Mouse (Mus musculus) CD4-positive helper T cell, adult 2 months (primary cell): ENCODE measurements around the gene Gm2a.
"Not testable (repeated sequence)": the region's sequence is repeated elsewhere in the genome, so short reads cannot be mapped to it uniquely, and the experiment has no call there.

Experiments used
- DNase-seq: peaks from one replicate; pipeline ENCODE4 v3.0.0-alpha.2; 2012; ENCODE audit warnings: low read depth, missing footprints, low spot score

The Gm2a gene

GRCm38 (mm10) chr11:55097463-55098188 lies at the start of gene Gm2a:
Gene Gm2a, plus strand, starts transcription at chr11:55098115.
- peak; percentile 99 for DNase-seq

- DNase-seq, result no peak
Observed at GRCm38 (mm10) chr11:55050837-55051510, 46.9 kb upstream of the Gm2a start.

GRCm38 (mm10) chr11:55057511-55057910 lies 40.4 kb upstream of the Gm2a start:
- DNase-seq, result no peak

- no peak for DNase-seq
Observed at GRCm38 (mm10) chr11:55060802-55061201, 37.1 kb upstream of the Gm2a start.

- no peak for DNase-seq
Observed at GRCm38 (mm10) chr11:55062856-55063255, 35.1 kb upstream of the Gm2a start.

GRCm38 (mm10) chr11:55066921-55067320 lies 31.0 kb upstream of the Gm2a start:
- peak; percentile 70 for DNase-seq

- DNase-seq, result no peak
Observed at GRCm38 (mm10) chr11:55069023-55069422, 28.9 kb upstream of the Gm2a start.

- DNase-seq, result no peak
Observed at GRCm38 (mm10) chr11:55071344-55071743, 26.6 kb upstream of the Gm2a start.

GRCm38 (mm10) chr11:55072467-55072866 lies 25.4 kb upstream of the Gm2a start:
- DNase-seq, result peak; percentile 56

GRCm38 (mm10) chr11:55073191-55073590 lies 24.7 kb upstream of the Gm2a start:
- DNase-seq, result no peak

GRCm38 (mm10) chr11:55075602-55076001 lies 22.3 kb upstream of the Gm2a start:
- DNase-seq, result no peak

GRCm38 (mm10) chr11:55076234-55076633 lies 21.7 kb upstream of the Gm2a start:
- DNase-seq, result no peak

- DNase-seq, result peak; percentile 83
Observed at GRCm38 (mm10) chr11:55077331-55078231, 20.3 kb upstream of the Gm2a start, which contains the start of gene Ccdc69. Gene Ccdc69, minus strand, starts transcription at chr11:55078131.

GRCm38 (mm10) chr11:55078502-55078901 lies 19.4 kb upstream of the Gm2a start:
- no peak for DNase-seq

- DNase-seq, result no peak
Observed at GRCm38 (mm10) chr11:55079180-55079579, 18.7 kb upstream of the Gm2a start.

GRCm38 (mm10) chr11:55081206-55081605 lies 16.7 kb upstream of the Gm2a start:
- no peak for DNase-seq

GRCm38 (mm10) chr11:55084629-55085028 lies 13.3 kb upstream of the Gm2a start:
- DNase-seq, result no peak

GRCm38 (mm10) chr11:55085396-55085795 lies 12.5 kb upstream of the Gm2a start:
- no peak for DNase-seq

GRCm38 (mm10) chr11:55087006-55087405 lies 10.9 kb upstream of the Gm2a start:
- DNase-seq, result peak; percentile 68

GRCm38 (mm10) chr11:55089892-55090291 lies 8.0 kb upstream of the Gm2a start:
- no peak for DNase-seq

- no peak for DNase-seq
Observed at GRCm38 (mm10) chr11:55093096-55093495, 4.8 kb upstream of the Gm2a start.

GRCm38 (mm10) chr11:55096296-55096695 lies 1.6 kb upstream of the Gm2a start:
- not testable (repeated sequence) for DNase-seq
